Mouse (Mus musculus) megakaryocyte, embryonic 14.5 days (primary cell): ENCODE data around the gene Bdh2. TPM values are rescaled to one million over a fixed set of nuclear protein-coding genes. Genes with fewer than 3 reads are reported as not detected.

ENCODE experiments used
- H3K27me3 ChIP-seq: replicated peaks from 2 replicates; pipeline ENCODE3; 2012; ENCODE audit warnings: inconsistent platforms
- H3K36me3 ChIP-seq: replicated peaks from 2 replicates; pipeline ENCODE3; 2012; ENCODE audit warnings: low read length, inconsistent platforms, mixed read lengths
- H3K4me1 ChIP-seq: 2 replicates; pipeline ENCODE4 v1.6.1; 2012; ENCODE audit warnings: inconsistent platforms
- H3K4me3 ChIP-seq: replicated peaks from 2 replicates; pipeline ENCODE3; 2012; ENCODE audit warnings: moderate library complexity, mild to moderate bottlenecking, inconsistent platforms
- H3K9me3 ChIP-seq: 2 replicates; pipeline ENCODE4 v1.6.1; 2012; ENCODE audit warnings: inconsistent platforms
- FLI1 ChIP-seq: IDR thresholded peaks from 2 replicates; pipeline ENCODE4 v1.6.1; 2012; ENCODE audit warnings: low read length, inconsistent platforms, mixed read lengths
- GATA1 ChIP-seq: IDR thresholded peaks from 3 replicates; pipeline ENCODE4 v1.6.1; 2012; ENCODE audit warnings: mixed read lengths, low read length, inconsistent platforms, borderline replicate concordance
- polyA plus RNA-seq: library from polyadenylated mRNA; stranded (reverse); fragments of >175 nt; gene quantifications from 2 replicates; pipeline ENCODE4 v1.2.3, GENCODE M21; 2012; ENCODE audit warnings: low replicate concordance; ENCODE audit not compliant: insufficient read depth

Gene Bdh2
- polyA plus RNA-seq, 1 experiment, result not detected

DNA sequence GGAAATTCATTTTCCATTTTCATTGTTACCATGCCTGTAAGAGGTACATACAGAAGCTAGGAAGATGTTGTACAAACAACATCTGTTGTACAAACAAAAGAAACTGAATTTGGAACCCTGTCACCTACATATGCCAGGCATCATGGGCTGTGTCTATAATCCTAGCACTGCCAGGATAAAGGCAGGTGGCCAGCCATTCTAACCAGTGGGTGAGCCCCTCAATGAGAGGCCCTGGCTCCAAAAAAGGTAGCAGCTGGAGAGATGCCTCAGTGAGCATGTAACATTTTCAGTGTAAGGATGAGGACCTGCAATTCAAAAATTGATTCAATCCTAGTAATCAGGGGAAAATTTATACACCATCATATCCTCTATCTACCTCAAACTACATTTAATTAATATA is 68.0 kb downstream of the Bdh2 start:
- TF ChIP-seq FLI1 (no peak), GATA1 (no peak)
- Histone ChIP-seq H3K4me3 (no peak overlapping the region), H3K36me3 (no peaks in the 10 kb centered on the region), H3K4me1 (no peaks in the 10 kb centered on the region), H3K27me3 (peaks cover 5% of the 10 kb centered on the region), H3K9me3 (no peaks in the 10 kb centered on the region)

DNA sequence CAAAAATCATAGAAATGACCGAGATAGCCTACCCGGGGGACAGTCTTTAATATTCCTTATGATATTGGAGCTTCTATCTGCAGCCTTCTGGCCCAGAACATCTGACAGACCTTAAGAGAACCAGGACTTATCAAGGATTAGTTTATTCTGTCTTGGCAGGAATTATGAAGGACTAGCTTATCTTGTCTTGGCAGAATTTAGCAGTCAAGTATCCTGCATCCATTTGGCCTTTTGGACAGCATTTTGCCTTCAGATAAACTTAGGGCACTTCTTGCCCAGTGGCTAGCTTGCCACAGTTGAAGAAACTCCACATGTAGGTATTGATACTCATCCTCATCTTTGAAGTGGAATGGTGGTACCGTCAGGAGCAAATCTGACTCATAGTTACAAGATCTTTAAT is 70.8 kb downstream of the Bdh2 start:
- Histone ChIP-seq H3K4me1 (no peaks in the 10 kb centered on the region), H3K36me3 (no peaks in the 10 kb centered on the region), H3K9me3 (no peaks in the 10 kb centered on the region), H3K27me3 (peaks cover 5% of the 10 kb centered on the region), H3K4me3 (no peak overlapping the region)
- TF ChIP-seq FLI1 (no peak), GATA1 (no peak)

Other genes starting within 250 kb of the Bdh2 start
- gene Cenpe, start 68.7 kb upstream of the Bdh2 start, polyA plus RNA-seq, result 4.3 TPM in 1 of 2 replicates, not detected in the other
- gene Slc9b2, start 26.5 kb downstream of the Bdh2 start, polyA plus RNA-seq, result not detected in 2 replicates
- not detected in 2 replicates for gene Slc9b1, start 66.8 kb downstream of the Bdh2 start, polyA plus RNA-seq
- gene Cisd2, start 142.7 kb downstream of the Bdh2 start, polyA plus RNA-seq, result 20.5 and 23.0 TPM in 2 replicates
- gene Ube2d3, start 156.9 kb downstream of the Bdh2 start, polyA plus RNA-seq, result 185 and 391 TPM in 2 replicates
- gene Manba, start 204.4 kb downstream of the Bdh2 start, polyA plus RNA-seq, result 1.7 TPM in 1 of 2 replicates, not detected in the other